Mouse (Mus musculus) left cerebral cortex, postnatal 25 days (tissue): ENCODE measurements around the gene Srp9. TPM values are rescaled to one million over a fixed set of nuclear protein-coding genes. Genes with fewer than 3 reads are reported as not detected.
"Not testable (repeated sequence)": the region's sequence is repeated elsewhere in the genome, so short reads cannot be mapped to it uniquely, and the experiment has no call there.

Source experiments
- DNase-seq, 2 experiments: peaks; one replicate each; pipeline ENCODE4 v3.0.0; 2022; ENCODE audit warnings: low spot score in 2 of 2, mixed read lengths in 1 of 2
- intact Hi-C: fragments of 180-260 bp; cut with DNase I; formaldehyde crosslinking; loops from one replicate; pipeline ENCODE4 v1.15.1; 2025
- total RNA-seq, 2 experiments: library from RNA; stranded (reverse); gene quantifications; 2 replicates each; pipeline ENCODE4 v1.2.3; 2021

Srp9 gene
- total RNA-seq, 2 experiments from 2014 or later: 61.0 to 64.1 TPM

DNA sequence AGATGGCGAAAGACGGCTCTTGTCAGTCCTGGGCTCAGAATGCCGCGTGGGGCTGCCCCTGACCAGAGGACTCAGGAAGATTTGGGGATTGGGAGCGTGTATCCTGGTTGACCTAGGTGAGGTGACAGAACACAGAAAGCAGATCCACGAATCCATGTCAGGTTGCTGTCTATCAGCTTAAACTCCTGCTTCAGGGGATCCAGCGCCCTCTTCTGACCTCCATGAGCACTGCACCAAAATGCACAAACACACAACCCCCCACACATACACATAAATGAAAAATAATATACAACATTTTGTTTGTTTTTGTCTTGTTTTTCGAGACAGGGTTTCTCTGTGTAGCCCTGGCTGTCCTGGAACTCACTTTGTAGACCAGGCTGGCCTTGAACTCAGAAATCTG, 13.6 kb downstream of the Srp9 start:
- intact Hi-C loops: no loop called here
- no peak for DNase-seq

DNA sequence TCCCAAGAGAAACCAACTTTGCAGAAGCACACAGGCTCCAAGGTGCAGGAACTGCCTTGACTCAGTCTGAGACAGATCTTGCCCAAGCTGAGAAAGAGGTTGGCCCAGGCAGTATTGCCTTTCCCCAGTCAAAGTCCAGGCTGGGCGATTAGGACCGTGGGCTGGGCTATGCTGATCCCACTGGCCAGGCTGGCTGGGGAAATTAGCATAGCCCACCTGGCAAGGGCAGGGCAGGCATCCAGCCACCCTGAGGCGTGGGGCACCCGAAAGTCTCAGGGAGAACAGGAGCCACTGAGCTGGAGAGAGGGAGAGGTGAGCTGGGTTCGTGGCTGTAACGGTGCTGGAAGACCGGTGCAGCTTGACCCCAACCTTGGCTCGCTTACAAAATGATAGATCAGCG, 15.4 kb downstream of the Srp9 start:
- DNase-seq: no peak
- intact Hi-C loops: loop anchor here (5.0 kb wide), 1 partner anchor 397 kb away; no protein-coding TSS in a partner anchor

DNA sequence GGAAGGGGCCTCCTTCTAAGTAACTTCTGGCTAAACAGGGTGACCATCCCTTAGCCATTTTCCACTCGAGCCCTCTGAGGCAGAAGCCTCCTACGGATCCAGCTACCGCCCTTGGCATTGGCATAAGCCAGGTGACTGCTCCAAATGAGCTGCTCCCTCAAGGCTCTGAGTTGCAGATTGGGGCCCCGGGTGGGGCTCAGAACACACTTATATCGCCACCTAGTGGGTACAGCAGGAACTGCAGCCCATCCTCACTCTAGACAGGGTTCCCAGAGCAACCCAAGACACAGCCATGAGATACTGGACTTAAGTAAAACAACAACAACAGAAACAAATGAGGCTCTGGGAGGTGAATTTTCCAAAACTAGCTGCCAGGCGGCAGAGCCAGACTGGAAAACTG, 15.8 kb downstream of the Srp9 start:
- peak; percentile 78 to 80 for DNase-seq
- intact Hi-C loops: loop anchor here (5.0 kb wide), 1 partner anchor 397 kb away; no protein-coding TSS in a partner anchor

DNA sequence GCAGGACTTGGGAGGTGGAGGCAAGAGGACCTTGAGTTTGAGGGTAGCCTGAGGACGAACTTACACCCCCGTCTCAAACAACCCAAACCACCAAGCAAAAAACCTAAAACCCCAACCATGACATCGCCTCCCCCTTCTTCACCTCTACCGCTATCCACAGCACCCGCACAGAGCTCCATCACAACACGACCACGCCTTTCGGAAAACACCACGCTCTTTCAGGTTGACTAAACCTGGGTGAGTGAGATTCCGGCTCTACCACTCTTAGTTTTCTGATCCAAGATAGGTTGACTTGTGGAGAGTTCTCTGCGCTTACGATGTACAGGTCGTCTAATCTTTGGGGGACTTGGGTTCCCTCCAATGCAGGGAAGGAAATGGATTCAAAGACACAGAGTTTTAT, 18.2 kb downstream of the Srp9 start:
- DNase-seq: no peak
- intact Hi-C loops: loop anchor here (5.0 kb wide), 1 partner anchor 395 kb away; no protein-coding TSS in a partner anchor

DNA sequence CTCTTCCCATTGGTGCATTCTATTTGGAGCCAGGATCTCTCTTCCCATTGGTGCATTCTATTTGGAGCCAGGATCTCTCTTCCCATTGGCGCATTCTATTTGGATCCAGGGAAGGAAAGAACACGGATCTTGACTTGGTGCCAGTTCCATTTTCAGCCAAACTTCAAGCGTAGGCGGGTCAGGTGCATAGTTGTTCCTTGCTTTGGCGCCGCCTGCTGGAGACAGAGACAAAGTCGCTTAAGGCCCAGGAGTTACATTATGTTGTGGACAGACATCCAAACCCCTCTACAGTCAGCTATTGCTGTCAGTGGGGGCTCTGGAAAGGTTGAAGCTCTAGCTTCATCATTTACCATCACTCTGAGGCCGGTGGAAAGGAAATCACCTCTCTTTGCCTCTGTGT, 18.8 kb downstream of the Srp9 start:
- intact Hi-C loops: loop anchor here (5.0 kb wide), 1 partner anchor 394 kb away; no protein-coding TSS in a partner anchor
- no peak for DNase-seq

DNA sequence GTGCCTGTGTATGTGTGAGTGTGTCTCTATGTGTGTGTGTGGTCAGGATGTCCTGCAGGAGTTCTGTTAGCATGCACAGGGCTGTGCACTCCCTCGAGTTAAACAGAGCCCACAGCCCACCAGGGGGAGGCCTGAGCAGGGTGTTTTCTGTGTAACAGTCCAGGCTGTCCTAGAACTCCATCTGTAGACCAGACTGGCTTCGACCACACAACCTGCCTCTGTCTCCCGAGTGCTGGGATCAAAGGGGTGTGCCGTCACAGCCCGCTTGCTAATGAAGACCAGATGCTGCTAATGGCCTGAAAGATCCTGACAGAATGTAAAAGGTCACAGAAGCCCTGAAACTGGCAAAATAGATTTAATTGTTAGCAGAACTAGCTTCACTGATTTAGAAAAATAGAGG, 21.0 kb downstream of the Srp9 start:
- intact Hi-C loops: no loop called here
- DNase-seq: no peak

DNA sequence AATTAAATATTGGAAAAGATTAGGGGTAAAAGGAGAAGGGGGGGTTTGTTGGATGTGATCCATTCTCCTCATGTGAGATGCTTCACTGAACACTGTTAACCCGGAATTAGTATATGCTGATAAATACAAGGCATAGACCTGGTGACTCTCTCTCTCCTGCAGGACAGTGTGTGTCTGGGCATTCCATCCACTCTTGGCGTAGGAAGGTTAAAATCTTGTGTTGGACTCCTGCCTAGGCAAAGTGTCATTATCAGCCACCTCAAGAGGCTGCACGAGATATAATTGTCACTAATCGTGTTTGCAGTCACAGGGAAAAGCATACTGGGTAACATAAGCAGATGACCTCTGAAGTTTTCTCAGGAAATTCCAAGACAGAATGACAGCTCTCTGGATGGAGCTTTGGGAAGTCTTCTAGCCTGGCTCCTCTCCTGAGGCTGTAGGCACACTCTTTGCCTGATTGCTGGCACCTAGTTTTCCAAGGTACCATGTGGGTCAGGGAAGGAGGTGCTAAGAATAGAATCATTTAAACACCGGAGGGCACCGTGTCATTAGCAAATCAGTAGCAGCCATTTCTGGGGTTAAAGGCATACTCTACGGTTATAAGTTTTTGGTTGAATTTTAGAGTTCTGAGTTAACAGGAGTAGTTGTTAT, 24.5 kb downstream of the Srp9 start:
- DNase-seq: no peak
- intact Hi-C loops: no loop called here

DNA sequence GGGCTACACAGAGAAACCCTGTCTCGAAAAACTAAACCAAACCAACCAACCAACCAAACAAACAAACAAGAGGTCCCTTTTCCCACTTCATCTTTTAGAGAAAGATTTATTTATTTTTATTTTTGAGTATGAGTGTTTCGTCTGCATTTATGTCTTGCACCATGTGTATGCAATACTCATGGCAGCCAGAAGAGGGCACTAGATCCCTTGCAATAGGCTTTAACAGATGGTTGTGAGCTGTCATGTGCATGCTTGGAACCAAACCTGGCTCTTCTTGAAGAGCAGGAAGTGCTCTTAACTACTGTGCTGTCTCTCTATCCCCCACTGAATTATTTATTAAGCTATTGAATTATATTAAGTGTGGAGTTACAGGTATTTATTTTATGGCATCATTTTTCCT, 25.4 kb downstream of the Srp9 start:
- intact Hi-C loops: no loop called here

DNA sequence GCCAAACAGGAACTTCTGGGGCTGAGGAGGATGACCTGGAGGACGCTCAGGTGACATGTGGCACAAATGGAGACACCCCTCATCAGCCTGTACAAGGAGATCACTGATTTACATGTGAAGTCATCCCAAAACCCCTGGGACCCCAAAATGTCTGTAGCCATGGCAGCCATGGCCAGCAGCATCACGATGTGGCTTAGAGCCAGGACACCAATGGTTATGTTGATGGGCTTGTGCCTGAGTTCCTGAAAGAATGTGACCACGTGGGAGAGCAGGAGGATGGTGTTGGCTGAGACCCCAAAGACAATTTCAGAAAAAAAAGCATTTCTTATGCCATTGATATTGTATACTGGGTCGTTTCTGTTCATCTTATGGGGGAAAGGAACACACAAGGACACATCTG, 33.2 kb downstream of the Srp9 start:
- no peak for DNase-seq
- intact Hi-C loops: no loop called here

More for the DNA sequence above, 25.4 kb downstream of the Srp9 start:
- no peak for DNase-seq

DNA sequence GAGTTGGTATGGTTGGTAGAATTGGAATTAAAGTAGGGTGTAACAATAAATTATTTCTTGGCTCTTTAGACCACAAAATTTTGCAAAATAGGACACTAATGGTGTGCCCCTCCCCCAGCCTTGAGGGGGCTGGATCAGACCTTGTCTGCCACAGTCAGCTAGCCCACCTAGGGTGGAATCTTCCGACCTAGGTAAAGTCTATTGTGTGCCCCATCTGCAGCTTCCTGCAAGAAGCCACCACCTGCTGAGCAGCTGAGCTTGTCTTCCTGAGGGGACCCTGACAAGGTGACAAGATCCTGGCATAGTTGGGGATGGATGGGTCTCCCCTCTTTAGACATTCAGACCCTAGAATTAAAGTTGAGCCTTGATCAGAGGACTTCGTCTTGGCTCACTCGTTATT, 35.0 kb downstream of the Srp9 start:
- no peak for DNase-seq
- intact Hi-C loops: no loop called here

DNA sequence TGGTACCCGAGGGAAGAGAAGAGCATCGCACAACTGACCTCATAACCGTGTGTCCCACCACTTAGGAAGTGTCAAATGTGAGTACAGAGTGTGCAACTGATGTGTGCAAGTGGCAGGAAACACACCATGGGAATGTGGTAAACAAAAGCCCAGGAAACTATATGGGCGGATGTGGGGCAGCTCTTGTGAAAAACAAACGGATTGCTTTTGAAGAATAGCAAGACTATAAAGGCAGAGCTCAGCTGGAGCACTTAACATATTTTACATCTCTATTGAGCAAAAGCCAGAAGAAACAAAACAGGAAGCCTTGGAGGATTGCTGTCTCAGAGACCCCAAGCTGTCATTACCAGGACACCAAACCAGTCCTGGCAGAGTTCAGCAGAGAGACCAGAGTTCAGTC, 38.4 kb downstream of the Srp9 start:
- DNase-seq: no peak
- intact Hi-C loops: no loop called here

DNA sequence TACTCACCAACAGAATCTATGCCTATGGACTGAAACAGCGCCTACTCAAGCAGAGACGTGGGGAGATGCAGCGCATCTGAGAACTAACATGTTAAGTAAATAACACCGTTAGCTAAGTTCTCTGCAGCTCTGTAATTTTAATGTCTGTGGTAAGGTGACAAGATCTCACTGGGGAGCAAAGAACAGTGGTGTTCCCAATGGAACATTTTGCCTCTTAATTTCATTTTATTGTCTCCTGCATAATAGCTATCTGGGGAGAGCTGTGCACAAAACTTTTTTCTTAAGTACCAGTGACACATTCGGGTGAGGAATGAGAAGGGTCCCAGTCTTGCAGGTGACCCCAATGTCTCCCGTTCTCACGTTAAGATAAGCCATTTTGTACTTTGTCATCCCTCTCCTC, 39.8 kb downstream of the Srp9 start, which contains the start of gene Vmn1r1:
TSS of gene Vmn1r1 (minus strand) at position 101 of the 400 bp plus-strand sequence.
- intact Hi-C loops: no loop called here

DNA sequence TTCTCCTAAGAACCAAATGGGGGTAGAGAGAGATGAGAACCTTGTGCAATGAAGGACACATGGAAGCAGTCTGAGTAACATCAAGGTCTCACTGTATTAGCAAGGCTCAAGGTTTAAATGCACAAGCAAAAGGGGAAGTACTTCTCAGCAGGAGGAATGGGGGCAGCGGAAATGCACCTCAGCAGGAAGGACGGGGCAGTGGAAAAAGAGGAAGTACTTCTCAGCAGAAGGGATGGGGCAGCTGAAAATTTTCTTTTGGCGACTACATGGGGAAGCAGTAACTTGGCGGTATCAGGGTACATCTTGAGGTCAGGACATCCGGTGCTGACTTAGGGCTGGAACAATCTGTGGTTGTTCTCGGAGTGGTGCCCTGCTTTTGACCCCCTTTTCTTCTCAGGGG, 45.7 kb downstream of the Srp9 start:
- intact Hi-C loops, DNase-seq: not testable (repeated sequence)

More for the DNA sequence above, 39.8 kb downstream of the Srp9 start, which contains the start of gene Vmn1r1:
- no peak for DNase-seq

DNA sequence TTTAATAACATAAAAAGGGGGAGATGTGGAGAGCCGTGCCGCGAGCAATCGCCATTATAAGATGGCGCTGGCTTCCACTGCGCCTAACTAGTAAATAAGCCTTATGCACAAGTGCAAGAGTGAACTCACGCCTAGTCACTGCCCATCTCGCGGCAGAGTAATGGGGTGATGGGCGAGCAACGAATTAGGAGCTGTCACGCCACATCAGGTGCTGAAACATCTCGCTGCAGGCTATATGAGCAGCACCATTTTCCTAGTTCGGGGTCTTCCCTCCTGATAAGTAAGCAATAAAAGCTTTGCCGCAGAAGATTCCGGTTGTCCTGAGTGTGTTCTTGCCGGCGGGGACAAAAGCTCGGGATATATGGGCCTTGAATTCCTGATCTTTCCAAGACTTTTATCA, 52.4 kb downstream of the Srp9 start:
- intact Hi-C loops, DNase-seq: not testable (repeated sequence)

DNA sequence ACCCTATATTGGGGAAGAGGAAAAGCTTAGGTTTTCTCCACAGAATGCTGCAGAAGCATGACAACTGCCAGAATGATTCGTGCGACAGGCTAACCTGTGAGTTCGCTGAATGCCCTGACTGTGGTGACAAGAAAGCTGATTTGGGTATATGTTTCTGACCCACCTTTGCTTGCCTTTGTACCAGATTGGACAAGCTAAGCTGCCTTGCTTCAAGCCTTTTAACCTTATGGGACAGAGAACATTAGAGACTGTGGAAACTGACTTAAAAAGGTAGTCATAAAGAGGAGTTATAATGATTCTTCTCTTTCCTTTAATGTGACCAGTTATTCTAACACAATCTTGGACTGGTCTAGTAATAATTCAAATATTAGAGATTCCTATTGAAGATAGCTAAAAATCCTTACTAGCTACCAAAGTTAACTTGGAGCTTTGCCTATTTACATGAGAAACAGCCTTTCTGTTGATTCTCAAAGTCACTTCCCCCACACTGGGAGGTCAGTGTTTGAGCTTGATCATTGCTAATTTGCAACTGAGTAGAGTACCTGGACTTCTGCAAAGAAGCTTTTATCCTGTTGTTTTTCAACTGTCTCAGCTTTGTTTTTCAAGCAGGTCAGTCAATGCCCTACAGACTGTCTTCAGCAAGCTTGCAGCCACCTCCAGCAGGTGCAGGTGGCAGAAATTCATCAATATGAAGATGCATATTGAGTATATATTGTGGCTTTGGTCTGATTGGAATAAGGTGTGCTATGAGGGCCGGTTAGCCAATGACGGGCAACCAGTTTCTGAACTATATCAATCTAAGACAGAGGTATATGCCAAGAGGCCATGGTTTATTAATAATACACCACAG, 57.1 kb downstream of the Srp9 start:
- intact Hi-C loops: no loop called here
- no peak for DNase-seq

Other genes with a start within 250 kb of the Srp9 start
- gene Enah, start 104.7 kb upstream of the Srp9 start, total RNA-seq: 100 to 1,000 TPM; 142 to 143 TPM
- not detected for gene Vmn1r1, start 39.7 kb downstream of the Srp9 start, total RNA-seq
- gene Degs1, start 158.1 kb downstream of the Srp9 start, total RNA-seq: 10 to 100 TPM; 75.5 to 75.6 TPM
- gene Fbxo28, start 216.9 kb downstream of the Srp9 start, total RNA-seq: 10 to 100 TPM; 51.2 to 52.5 TPM